Mouse (Mus musculus) heart, postnatal 25 days (tissue): ENCODE data around the gene Unc13a. TPM values are rescaled to one million over a fixed set of nuclear protein-coding genes. Genes with fewer than 3 reads are reported as not detected.
A peak's percentile ranks its signal among the peaks of the same experiment; 100 is the strongest.

Source experiments
- DNase-seq: peaks from one replicate; pipeline ENCODE4 v3.0.0; 2022; ENCODE audit warnings: low spot score
- intact Hi-C: fragments of 180-260 bp; cut with DNase I; formaldehyde crosslinking; loops from one replicate; pipeline ENCODE4 v1.15.1; 2025
- total RNA-seq, 2 experiments: library from RNA; stranded (reverse); gene quantifications; 2 replicates each; pipeline ENCODE4 v1.2.3; 2021

Gene Unc13a
- total RNA-seq, 2 experiments from 2014 or later = 0.73 to 0.83 TPM

GRCm38 (mm10) chr8:71668220-71668975, 3.2 kb downstream of the Unc13a start:
- intact Hi-C loops = no loop called here
- no peak for DNase-seq

GRCm38 (mm10) chr8:71667256-71667655, 4.3 kb downstream of the Unc13a start:
- DNase-seq = no peak
- intact Hi-C loops = no loop called here

- DNase-seq = no peak
- intact Hi-C loops = no loop called here
These were observed 4.7 kb downstream of the Unc13a start for GRCm38 (mm10) chr8:71666855-71667254.

GRCm38 (mm10) chr8:71665331-71666130, 6.0 kb downstream of the Unc13a start:
- no peak for DNase-seq
- intact Hi-C loops = no loop called here

GRCm38 (mm10) chr8:71660325-71661120, 11.0 kb downstream of the Unc13a start:
- intact Hi-C loops = loop anchor here (1.0 to 2.0 kb wide), 4 partner anchors 64 to 220 kb away; partner anchors contain the start of gene Fam129c
- peak; percentile 48 for DNase-seq

- DNase-seq = no peak
- intact Hi-C loops = loop anchor here (1.0 to 2.0 kb wide), 4 partner anchors 63 to 219 kb away; partner anchors contain the start of gene Fam129c
These were observed 11.8 kb downstream of the Unc13a start for GRCm38 (mm10) chr8:71659751-71660150.

GRCm38 (mm10) chr8:71658515-71659049, 13.0 kb downstream of the Unc13a start:
- no peak for DNase-seq
- intact Hi-C loops = no loop called here

GRCm38 (mm10) chr8:71657816-71658215, 13.7 kb downstream of the Unc13a start:
- DNase-seq = no peak
- intact Hi-C loops = no loop called here

GRCm38 (mm10) chr8:71654600-71654999, 17.0 kb downstream of the Unc13a start:
- intact Hi-C loops = no loop called here
- no peak for DNase-seq

GRCm38 (mm10) chr8:71645510-71645909, 26.0 kb downstream of the Unc13a start:
- no peak for DNase-seq
- intact Hi-C loops = no loop called here

GRCm38 (mm10) chr8:71639318-71639717, 32.2 kb downstream of the Unc13a start:
- intact Hi-C loops = no loop called here
- no peak for DNase-seq

- intact Hi-C loops = no loop called here
- DNase-seq = no peak
These were observed 33.2 kb downstream of the Unc13a start for GRCm38 (mm10) chr8:71638321-71638720.

GRCm38 (mm10) chr8:71637149-71638095, 34.1 kb downstream of the Unc13a start:
- intact Hi-C loops = no loop called here
- DNase-seq = no peak

GRCm38 (mm10) chr8:71633981-71634667, 37.4 kb downstream of the Unc13a start:
- no peak for DNase-seq
- intact Hi-C loops = loop anchor here (2.0 to 5.0 kb wide), 2 partner anchors 37 to 71 kb away; partner anchors contain the start of gene Fam129c

- peak; percentile 31 for DNase-seq
- intact Hi-C loops = loop anchor here (2.0 to 5.0 kb wide), 2 partner anchors 36 to 70 kb away; partner anchors contain the start of gene Fam129c
These were observed 38.4 kb downstream of the Unc13a start for GRCm38 (mm10) chr8:71633164-71633563.

- intact Hi-C loops = loop anchor here (2.0 to 5.0 kb wide), 2 partner anchors 35 to 69 kb away; partner anchors contain the start of gene Fam129c
- no peak for DNase-seq
These were observed 39.7 kb downstream of the Unc13a start for GRCm38 (mm10) chr8:71631897-71632296.

- intact Hi-C loops = loop anchor here (5.0 kb wide), 1 partner anchor 33 kb away; the partner anchor contains the start of gene Fam129c
- DNase-seq = no peak
These were observed 40.8 kb downstream of the Unc13a start for GRCm38 (mm10) chr8:71630761-71631160.

- DNase-seq = peak; percentile 21
- intact Hi-C loops = loop anchor here (5.0 kb wide), 1 partner anchor 32 kb away; the partner anchor contains the start of gene Fam129c
These were observed 41.8 kb downstream of the Unc13a start for GRCm38 (mm10) chr8:71629781-71630212.
